Mouse (Mus musculus) neural tube, embryonic 12.5 days (tissue): ENCODE measurements around the gene Gmds. TPM values are rescaled to one million over a fixed set of nuclear protein-coding genes. Genes with fewer than 3 reads are reported as not detected.

Experiments
- ATAC-seq: fragments of 200-750 bp; cut with Nextera tagmentation; 2 replicates; pipeline ENCODE4 v1.8.0; 2017; ENCODE audit warnings: low read depth, mild to moderate bottlenecking, moderate TSS enrichment, moderate library complexity; ENCODE audit not compliant: low FRiP score
- H3K27ac ChIP-seq: fragments of 300-500 bp; sonication (generic); 2 replicates; pipeline ENCODE4 v1.5.1; 2016
- H3K27me3 ChIP-seq: fragments of 300-500 bp; sonication (generic); replicated peaks from 2 replicates; pipeline ENCODE4 v1.6.1; 2016; ENCODE audit warnings: mild to moderate bottlenecking
- H3K36me3 ChIP-seq: fragments of 300-500 bp; sonication (generic); 2 replicates; pipeline ENCODE4 v1.6.1; 2016; ENCODE audit warnings: mild to moderate bottlenecking
- H3K4me1 ChIP-seq: fragments of 300-500 bp; sonication (generic); 2 replicates; pipeline ENCODE4 v1.6.1; 2016
- H3K4me2 ChIP-seq: fragments of 300-500 bp; sonication (generic); replicated peaks from 2 replicates; pipeline ENCODE4 v1.6.1; 2016; ENCODE audit warnings: mild to moderate bottlenecking
- H3K4me3 ChIP-seq: fragments of 300-500 bp; sonication (generic); 2 replicates; pipeline ENCODE4 v1.5.1; 2016
- H3K9ac ChIP-seq: fragments of 300-500 bp; sonication (generic); 2 replicates; pipeline ENCODE4 v1.6.1; 2016; ENCODE audit warnings: mild to moderate bottlenecking
- H3K9me3 ChIP-seq: fragments of 300-500 bp; sonication (generic); 2 replicates; pipeline ENCODE4 v1.6.1; 2016; ENCODE audit warnings: mild to moderate bottlenecking
- WGBS: fragments of 180-500 bp; shearing (Covaris S2); methylation state at CpG from one replicate; pipeline ENCODE4 v1.1.7; 2016; 5-methylcytosine and 5-hydroxymethylcytosine counted together
- polyA plus RNA-seq: library from polyadenylated mRNA; unstranded; fragments of >200 nt; fragmentation: Nextera tagmentation; extraction: Ambion mirVana; gene quantifications from 2 replicates; pipeline ENCODE4 v1.2.1, GENCODE M21; 2016

Gene Gmds
- polyA plus RNA-seq, 1 experiment from 2014 or later: 30.2 TPM

GRCm38 (mm10) chr13:31955171-31955570 is 383.4 kb downstream of the Gmds start:
- H3K9me3 ChIP-seq: no peaks in the 10 kb centered on the region
- no peak for ATAC-seq
- WGBS: 49% methylated on average over 7 of the region's 7 CpGs
- H3K9ac ChIP-seq: no peak overlapping the region
- H3K4me3 ChIP-seq: no peak overlapping the region
- H3K27me3 ChIP-seq: no peaks in the 10 kb centered on the region
- no peak overlapping the region for H3K4me2 ChIP-seq
- H3K4me1 ChIP-seq: no peaks in the 10 kb centered on the region
- H3K36me3 ChIP-seq: no peaks in the 10 kb centered on the region
- no peak overlapping the region for H3K27ac ChIP-seq

GRCm38 (mm10) chr13:31944676-31945210 is 393.8 kb downstream of the Gmds start:
- H3K4me1 ChIP-seq: no peaks in the 10 kb centered on the region
- no peaks in the 10 kb centered on the region for H3K9me3 ChIP-seq
- H3K4me3 ChIP-seq: no peak overlapping the region
- H3K27ac ChIP-seq: no peak overlapping the region
- no peak for ATAC-seq
- H3K36me3 ChIP-seq: no peaks in the 10 kb centered on the region
- H3K27me3 ChIP-seq: no peaks in the 10 kb centered on the region
- H3K9ac ChIP-seq: no peak overlapping the region
- 79% methylated on average over 3 of the region's 3 CpGs for WGBS
- no peak overlapping the region for H3K4me2 ChIP-seq

GRCm38 (mm10) chr13:31943482-31944275 is 394.9 kb downstream of the Gmds start:
- WGBS: 33% methylated on average over 7 of the region's 7 CpGs
- no peak overlapping the region for H3K9ac ChIP-seq
- 0 out of 2 replicates have a peak, but pooled peaks have one; percentile 63 for ATAC-seq

GRCm38 (mm10) chr13:31929299-31929698 is 409.2 kb downstream of the Gmds start:
- Histone ChIP-seq H3K4me3 (no peak overlapping the region), H3K9me3 (no peaks in the 10 kb centered on the region), H3K4me1 (no peaks in the 10 kb centered on the region), H3K27me3 (no peaks in the 10 kb centered on the region), H3K27ac (no peak overlapping the region), H3K36me3 (no peaks in the 10 kb centered on the region), H3K4me2 (no peak overlapping the region), H3K9ac (no peak overlapping the region)
- no peak for ATAC-seq
- 97% methylated on average over 1 of the region's 1 CpGs for WGBS

More at GRCm38 (mm10) chr13:31943482-31944275, 394.9 kb downstream of the Gmds start:
- no peak overlapping the region for H3K4me2 ChIP-seq
- no peak overlapping the region for H3K4me3 ChIP-seq
- H3K27ac ChIP-seq: no peak overlapping the region
- no peaks in the 10 kb centered on the region for H3K4me1 ChIP-seq
- no peaks in the 10 kb centered on the region for H3K9me3 ChIP-seq
- no peaks in the 10 kb centered on the region for H3K36me3 ChIP-seq
- H3K27me3 ChIP-seq: no peaks in the 10 kb centered on the region

GRCm38 (mm10) chr13:31926599-31926998 is 411.9 kb downstream of the Gmds start:
- Histone ChIP-seq H3K36me3 (no peaks in the 10 kb centered on the region), H3K4me2 (no peak overlapping the region), H3K4me1 (no peaks in the 10 kb centered on the region), H3K27me3 (no peaks in the 10 kb centered on the region), H3K9ac (no peak overlapping the region), H3K27ac (no peak overlapping the region), H3K9me3 (no peaks in the 10 kb centered on the region), H3K4me3 (no peak overlapping the region)
- WGBS: 77% methylated on average over 5 of the region's 5 CpGs
- ATAC-seq: no peak

GRCm38 (mm10) chr13:31924506-31924905 is 414.0 kb downstream of the Gmds start:
- Histone ChIP-seq H3K27ac (no peak overlapping the region), H3K36me3 (no peaks in the 10 kb centered on the region), H3K27me3 (no peaks in the 10 kb centered on the region), H3K4me2 (no peak overlapping the region), H3K9ac (no peak overlapping the region), H3K4me1 (no peaks in the 10 kb centered on the region), H3K4me3 (no peak overlapping the region), H3K9me3 (no peaks in the 10 kb centered on the region)
- 74% methylated on average over 4 of the region's 4 CpGs for WGBS
- ATAC-seq: no peak

- Histone ChIP-seq H3K9me3 (no peaks in the 10 kb centered on the region), H3K4me3 (no peak overlapping the region), H3K36me3 (no peaks in the 10 kb centered on the region), H3K27me3 (no peaks in the 10 kb centered on the region), H3K4me1 (no peaks in the 10 kb centered on the region), H3K9ac (no peak overlapping the region), H3K27ac (no peak overlapping the region), H3K4me2 (no peak overlapping the region)
- WGBS: 76% methylated on average over 2 of the region's 2 CpGs
- ATAC-seq: no peak
Observed at GRCm38 (mm10) chr13:31919716-31920115, 418.8 kb downstream of the Gmds start.

GRCm38 (mm10) chr13:31917387-31917786 is 421.2 kb downstream of the Gmds start:
- no peak overlapping the region for H3K9ac ChIP-seq
- ATAC-seq: no peak
- WGBS: 42% methylated on average over 5 of the region's 5 CpGs
- H3K4me3 ChIP-seq: no peak overlapping the region
- no peak overlapping the region for H3K27ac ChIP-seq
- H3K4me1 ChIP-seq: no peaks in the 10 kb centered on the region
- no peak overlapping the region for H3K4me2 ChIP-seq
- H3K9me3 ChIP-seq: no peaks in the 10 kb centered on the region
- H3K36me3 ChIP-seq: no peaks in the 10 kb centered on the region
- H3K27me3 ChIP-seq: no peaks in the 10 kb centered on the region

GRCm38 (mm10) chr13:31915748-31916147 is 422.8 kb downstream of the Gmds start:
- no peaks in the 10 kb centered on the region for H3K36me3 ChIP-seq
- no peak overlapping the region for H3K4me3 ChIP-seq
- peaks cover 3% of the 10 kb centered on the region; the same call in 1 of the 2 replicates for H3K4me1 ChIP-seq
- no peaks in the 10 kb centered on the region for H3K27me3 ChIP-seq
- no peak overlapping the region for H3K4me2 ChIP-seq
- no peak overlapping the region for H3K27ac ChIP-seq
- no peaks in the 10 kb centered on the region for H3K9me3 ChIP-seq
- no peak for ATAC-seq
- WGBS: 61% methylated on average over 6 of the region's 6 CpGs
- no peak overlapping the region for H3K9ac ChIP-seq

GRCm38 (mm10) chr13:31914901-31915587 is 423.5 kb downstream of the Gmds start:
- Histone ChIP-seq H3K9me3 (no peaks in the 10 kb centered on the region), H3K4me2 (no peak overlapping the region), H3K4me1 (peaks cover 3% of the 10 kb centered on the region; the same call in 1 of the 2 replicates), H3K27ac (no peak overlapping the region), H3K36me3 (no peaks in the 10 kb centered on the region), H3K4me3 (no peak overlapping the region), H3K27me3 (no peaks in the 10 kb centered on the region), H3K9ac (no peak overlapping the region)
- WGBS: 77% methylated on average over 4 of the region's 4 CpGs
- ATAC-seq: no peak

GRCm38 (mm10) chr13:31911956-31912355 is 426.6 kb downstream of the Gmds start:
- no peak for ATAC-seq
- WGBS: 22% methylated on average over 5 of the region's 5 CpGs
- Histone ChIP-seq H3K4me1 (peaks cover 3% of the 10 kb centered on the region; the same call in 1 of the 2 replicates), H3K36me3 (no peaks in the 10 kb centered on the region), H3K9me3 (no peaks in the 10 kb centered on the region), H3K27me3 (no peaks in the 10 kb centered on the region), H3K9ac (no peak overlapping the region), H3K27ac (no peak overlapping the region), H3K4me2 (no peak overlapping the region), H3K4me3 (no peak overlapping the region)

- 57% methylated on average over 2 of the region's 2 CpGs for WGBS
- no peaks in the 10 kb centered on the region for H3K36me3 ChIP-seq
- no peaks in the 10 kb centered on the region for H3K27me3 ChIP-seq
- H3K4me1 ChIP-seq: peaks cover 3% of the 10 kb centered on the region; the same call in 1 of the 2 replicates
- H3K4me3 ChIP-seq: no peak overlapping the region
- H3K27ac ChIP-seq: no peak overlapping the region
- no peak overlapping the region for H3K4me2 ChIP-seq
- 0 out of 2 replicates have a peak, but pooled peaks have one; percentile 29 for ATAC-seq
- H3K9ac ChIP-seq: no peak overlapping the region
- H3K9me3 ChIP-seq: no peaks in the 10 kb centered on the region
Observed at GRCm38 (mm10) chr13:31911362-31911761, 427.2 kb downstream of the Gmds start.
